Mouse (Mus musculus): Measurements from ENCODE around the gene Rhoq. TPM values are rescaled to one million over a fixed set of nuclear protein-coding genes. Genes with fewer than 3 reads are reported as not detected.

The Rhoq gene
- polyA plus RNA-seq, 2 experiments: 1.2 to 1.9 TPM

- H3K9me3 ChIP-seq (ENCODE audit: control insufficient read depth, low read length): no peaks in the 10 kb centered on the region
- no peaks in the 10 kb centered on the region for H3K4me1 ChIP-seq (replicated peaks; ENCODE audit: control insufficient read depth in 2 of 2, insufficient read depth in 2 of 2, low read length in 1 of 2)
- 63% methylated on average over 3 of the region's 3 CpGs for WGBS (ENCODE audit: insufficient replicate concordance)
- ATAC-seq (ENCODE audit: insufficient read depth) (no peak), DNase-seq (ENCODE audit: low read depth in 3 of 3, low spot score in 3 of 3) (no peak)
- no peaks in the 10 kb centered on the region for H3K36me3 ChIP-seq (replicated peaks; ENCODE audit: control insufficient read depth, insufficient read depth, low read depth)
- no peak overlapping the region for H3K4me3 ChIP-seq (ENCODE audit: insufficient read depth in 1 of 2, low read depth in 2 of 2, low read length in 2 of 2)
- TF ChIP-seq CTCF (IDR thresholded peaks at IDR 0.05; ENCODE audit: low read depth): no peak
- TF ChIP-seq EP300 (IDR thresholded peaks at IDR 0.05; ENCODE audit: low read depth): no peak
- no peaks in the 10 kb centered on the region for H3K27me3 ChIP-seq (ENCODE audit: control insufficient read depth, insufficient read depth, low read length)
- H3K4me2 ChIP-seq (ENCODE audit: low read depth): no peak overlapping the region
- H3K9ac ChIP-seq (replicated peaks): no peak overlapping the region
- no peak overlapping the region for H3K27ac ChIP-seq
Observed at GRCm38 (mm10) chr17:86924679-86925078, 38.2 kb upstream of the Rhoq start.

- no peak overlapping the region for H3K4me3 ChIP-seq (ENCODE audit: insufficient read depth in 1 of 2, low read depth in 2 of 2, low read length in 2 of 2)
- H3K27ac ChIP-seq: no peak overlapping the region
- H3K9ac ChIP-seq (replicated peaks): no peak overlapping the region
- TF ChIP-seq CTCF (IDR thresholded peaks at IDR 0.05; ENCODE audit: low read depth): no peak
- TF ChIP-seq EP300 (IDR thresholded peaks at IDR 0.05; ENCODE audit: low read depth): no peak
- no peaks in the 10 kb centered on the region for H3K36me3 ChIP-seq (replicated peaks; ENCODE audit: control insufficient read depth, insufficient read depth, low read depth)
- H3K27me3 ChIP-seq (ENCODE audit: control insufficient read depth, insufficient read depth, low read length): no peaks in the 10 kb centered on the region
- H3K9me3 ChIP-seq (ENCODE audit: control insufficient read depth, low read length): no peaks in the 10 kb centered on the region
- H3K4me1 ChIP-seq (replicated peaks; ENCODE audit: control insufficient read depth in 2 of 2, insufficient read depth in 2 of 2, low read length in 1 of 2): no peaks in the 10 kb centered on the region
- ATAC-seq (ENCODE audit: insufficient read depth) (no peak), DNase-seq (ENCODE audit: low read depth in 3 of 3, low spot score in 3 of 3) (no peak)
- H3K4me2 ChIP-seq (ENCODE audit: low read depth): no peak overlapping the region
- WGBS (ENCODE audit: insufficient replicate concordance): 64% methylated on average over 3 of the region's 3 CpGs
Observed at GRCm38 (mm10) chr17:86926836-86927235, 36.0 kb upstream of the Rhoq start.

GRCm38 (mm10) chr17:86929355-86929754 lies 33.5 kb upstream of the Rhoq start:
- Histone ChIP-seq H3K27ac (no peak overlapping the region), H3K36me3 (replicated peaks; ENCODE audit: control insufficient read depth, insufficient read depth, low read depth) (no peaks in the 10 kb centered on the region), H3K9me3 (ENCODE audit: control insufficient read depth, low read length) (no peaks in the 10 kb centered on the region), H3K4me2 (ENCODE audit: low read depth) (no peak overlapping the region), H3K4me3 (ENCODE audit: insufficient read depth in 1 of 2, low read depth in 2 of 2, low read length in 2 of 2) (no peak overlapping the region), H3K4me1 (replicated peaks; ENCODE audit: control insufficient read depth in 2 of 2, insufficient read depth in 2 of 2, low read length in 1 of 2) (no peaks in the 10 kb centered on the region), H3K27me3 (ENCODE audit: control insufficient read depth, insufficient read depth, low read length) (no peaks in the 10 kb centered on the region), H3K9ac (replicated peaks) (no peak overlapping the region)
- 49% methylated on average over 6 of the region's 6 CpGs for WGBS (ENCODE audit: insufficient replicate concordance)
- TF ChIP-seq EP300 (IDR thresholded peaks at IDR 0.05; ENCODE audit: low read depth) (no peak), CTCF (IDR thresholded peaks at IDR 0.05; ENCODE audit: low read depth) (no peak)
- ATAC-seq (ENCODE audit: insufficient read depth): no peak
- DNase-seq (ENCODE audit: low read depth in 3 of 3, low spot score in 3 of 3): no peak

- H3K27me3 ChIP-seq (ENCODE audit: control insufficient read depth, insufficient read depth, low read length): no peaks in the 10 kb centered on the region
- no peak for ATAC-seq (ENCODE audit: insufficient read depth)
- H3K9me3 ChIP-seq (ENCODE audit: control insufficient read depth, low read length): no peaks in the 10 kb centered on the region
- no peak overlapping the region for H3K9ac ChIP-seq (replicated peaks)
- no peak for DNase-seq (ENCODE audit: low read depth in 3 of 3, low spot score in 3 of 3)
- H3K4me1 ChIP-seq (replicated peaks; ENCODE audit: control insufficient read depth in 2 of 2, insufficient read depth in 2 of 2, low read length in 1 of 2): no peaks in the 10 kb centered on the region
- H3K4me3 ChIP-seq (ENCODE audit: insufficient read depth in 1 of 2, low read depth in 2 of 2, low read length in 2 of 2): no peak overlapping the region
- H3K36me3 ChIP-seq (replicated peaks; ENCODE audit: control insufficient read depth, insufficient read depth, low read depth): no peaks in the 10 kb centered on the region
- no peak overlapping the region for H3K27ac ChIP-seq
- TF ChIP-seq CTCF (IDR thresholded peaks at IDR 0.05; ENCODE audit: low read depth): no peak
- TF ChIP-seq EP300 (IDR thresholded peaks at IDR 0.05; ENCODE audit: low read depth): no peak
- H3K4me2 ChIP-seq (ENCODE audit: low read depth): no peak overlapping the region
Observed at GRCm38 (mm10) chr17:86929981-86930380, 32.9 kb upstream of the Rhoq start.

GRCm38 (mm10) chr17:86932896-86933295 lies 30.0 kb upstream of the Rhoq start:
- DNase-seq (ENCODE audit: low read depth in 3 of 3, low spot score in 3 of 3) (no peak), ATAC-seq (ENCODE audit: insufficient read depth) (no peak)
- Histone ChIP-seq H3K27me3 (ENCODE audit: control insufficient read depth, insufficient read depth, low read length) (no peaks in the 10 kb centered on the region; the same call in 1 of the 2 replicates), H3K9ac (replicated peaks) (no peak overlapping the region), H3K27ac (no peak overlapping the region), H3K4me1 (replicated peaks; ENCODE audit: control insufficient read depth in 2 of 2, insufficient read depth in 2 of 2, low read length in 1 of 2) (no peaks in the 10 kb centered on the region), H3K36me3 (replicated peaks; ENCODE audit: control insufficient read depth, insufficient read depth, low read depth) (no peaks in the 10 kb centered on the region), H3K4me3 (ENCODE audit: insufficient read depth in 1 of 2, low read depth in 2 of 2, low read length in 2 of 2) (no peak overlapping the region), H3K9me3 (ENCODE audit: control insufficient read depth, low read length) (no peaks in the 10 kb centered on the region), H3K4me2 (ENCODE audit: low read depth) (no peak overlapping the region)
- TF ChIP-seq EP300 (IDR thresholded peaks at IDR 0.05; ENCODE audit: low read depth) (no peak), CTCF (IDR thresholded peaks at IDR 0.05; ENCODE audit: low read depth) (no peak)
- 43% methylated on average over 5 of the region's 5 CpGs for WGBS (ENCODE audit: insufficient replicate concordance)

All from liver, embryonic 14.5 days (tissue).